Mouse (Mus musculus): ENCODE measurements around the gene Dnajb3. TPM values are rescaled to one million over a fixed set of nuclear protein-coding genes. Genes with fewer than 3 reads are reported as not detected.

Dnajb3 gene
- polyA plus RNA-seq, 1 experiment from 2014 or later, result 15.6 TPM

Other genes starting within 250 kb of the Dnajb3 start
- gene Usp40, start 197.2 kb downstream of the Dnajb3 start, polyA plus RNA-seq (2015; fragmentation: Nextera tagmentation; extraction: Ambion mirVana), result 26.5 and 26.6 TPM in 2 replicates
- not detected in 2 replicates for gene Ugt1a10, start 150.4 kb downstream of the Dnajb3 start, polyA plus RNA-seq (2015; fragmentation: Nextera tagmentation; extraction: Ambion mirVana)
- gene Ugt1a9, start 135.0 kb downstream of the Dnajb3 start, polyA plus RNA-seq (2015; fragmentation: Nextera tagmentation; extraction: Ambion mirVana), result not detected in 2 replicates
- gene Ugt1a8, start 118.0 kb downstream of the Dnajb3 start, polyA plus RNA-seq (2015; fragmentation: Nextera tagmentation; extraction: Ambion mirVana), result not detected in 2 replicates
- 1.1 and 2.1 TPM in 2 replicates for gene Ugt1a7c, start 110.7 kb downstream of the Dnajb3 start, polyA plus RNA-seq (2015; fragmentation: Nextera tagmentation; extraction: Ambion mirVana)
- 0.54 and 2.2 TPM in 2 replicates for gene Ugt1a6b, start 102.5 kb downstream of the Dnajb3 start, polyA plus RNA-seq (2015; fragmentation: Nextera tagmentation; extraction: Ambion mirVana)
- 2.3 and 3.4 TPM in 2 replicates for gene Ugt1a6a, start 71.0 kb downstream of the Dnajb3 start, polyA plus RNA-seq (2015; fragmentation: Nextera tagmentation; extraction: Ambion mirVana)
- gene Ugt1a5, start 39.8 kb downstream of the Dnajb3 start, polyA plus RNA-seq (2015; fragmentation: Nextera tagmentation; extraction: Ambion mirVana), result not detected in 2 replicates
- not detected in 2 replicates for gene Ugt1a2, start 5.2 kb downstream of the Dnajb3 start, polyA plus RNA-seq (2015; fragmentation: Nextera tagmentation; extraction: Ambion mirVana)
- not detected in 2 replicates for gene Ugt1a1, start 6.2 kb upstream of the Dnajb3 start, polyA plus RNA-seq (2015; fragmentation: Nextera tagmentation; extraction: Ambion mirVana)
- gene Mroh2a, start 21.2 kb upstream of the Dnajb3 start, polyA plus RNA-seq (2015; fragmentation: Nextera tagmentation; extraction: Ambion mirVana), result 0.66 and 0.79 TPM in 2 replicates
- 82.0 and 82.8 TPM in 2 replicates for gene Hjurp, start 71.9 kb upstream of the Dnajb3 start, polyA plus RNA-seq (2015; fragmentation: Nextera tagmentation; extraction: Ambion mirVana)
- gene Trpm8, start 71.9 kb upstream of the Dnajb3 start, polyA plus RNA-seq (2015; fragmentation: Nextera tagmentation; extraction: Ambion mirVana), result 0.04 TPM in 1 of 2 replicates, not detected in the other
- 0.39 TPM in 1 of 2 replicates, not detected in the other for gene Spp2, start 201.2 kb upstream of the Dnajb3 start, polyA plus RNA-seq (2015; fragmentation: Nextera tagmentation; extraction: Ambion mirVana)